Mouse (Mus musculus) kidney, adult 2 months (tissue): ENCODE results near the gene Gsn.

Experiments used
- CTCF ChIP-seq: fragments of 200-500 bp; conservative IDR thresholded peaks from 2 replicates; pipeline ENCODE4 v1.5.1; 2011; ENCODE audit warnings: low read depth, mild to moderate bottlenecking, control low read depth, low read length, moderate library complexity, mixed read lengths; ENCODE audit not compliant: insufficient read depth, insufficient read length
- POLR2A ChIP-seq: fragments of 200-500 bp; IDR thresholded peaks from one replicate; pipeline ENCODE4 v1.6.1; 2011; ENCODE audit warnings: low read depth, low read length, control low read depth

- TF ChIP-seq POLR2A (no peak), CTCF (no peak)
Measured at GRCm38 (mm10) chr2:35308166-35308565, 52.0 kb downstream of the Gsn start.
